Mouse (Mus musculus) CH12.LX (cell line): ENCODE data around the gene Calhm2.

ENCODE experiments used
- CTCF ChIP-seq, 2 experiments: IDR thresholded peaks in 1 of 2; conservative IDR thresholded peaks in 1 of 2; 2 replicates each; pipeline ENCODE4 v1.5.1; 2011 to 2012; ENCODE audit warnings: low read depth in 2 of 2, low read length in 2 of 2, improper control_type of control experiment in 1 of 2, inconsistent platforms in 1 of 2, mild to moderate bottlenecking in 1 of 2, moderate library complexity in 1 of 2
- KAT2A ChIP-seq: IDR thresholded peaks from 2 replicates; pipeline ENCODE4 v1.6.1; 2012; ENCODE audit warnings: low read length, improper control_type of control experiment, inconsistent platforms; ENCODE audit not compliant: insufficient replicate concordance
- MXI1 ChIP-seq: IDR thresholded peaks from 2 replicates; pipeline ENCODE4 v1.6.1; 2011; ENCODE audit warnings: mild to moderate bottlenecking, low read depth, low read length, improper control_type of control experiment
- NELFE ChIP-seq: IDR thresholded peaks from 2 replicates; pipeline ENCODE4 v1.6.1; 2011; ENCODE audit warnings: low read depth, low read length, improper control_type of control experiment
- POLR2A ChIP-seq: IDR thresholded peaks from 2 replicates; pipeline ENCODE4 v1.6.1; 2011; ENCODE audit warnings: low read depth, mild to moderate bottlenecking, improper control_type of control experiment, low read length
- POLR2AphosphoS2 ChIP-seq: IDR thresholded peaks from 2 replicates; pipeline ENCODE4 v1.6.1; 2011; ENCODE audit warnings: low read depth, low read length, improper control_type of control experiment
- SMC3 ChIP-seq: IDR thresholded peaks from 2 replicates; pipeline ENCODE4 v1.6.1; 2011; ENCODE audit warnings: low read depth, low read length, improper control_type of control experiment
- ZC3H11A ChIP-seq: IDR thresholded peaks from 2 replicates; pipeline ENCODE4 v1.6.1; 2012; ENCODE audit warnings: low read depth, mild to moderate bottlenecking, inconsistent platforms, low read length, improper control_type of control experiment

- TF ChIP-seq KAT2A: no peak
- no peak for TF ChIP-seq MXI1
- TF ChIP-seq NELFE: 0 out of 2 replicates have a peak, but pooled peaks have one; percentile 15
- no peak for TF ChIP-seq POLR2AphosphoS2
- TF ChIP-seq CTCF (conservative IDR thresholded peaks at IDR 0.05 in 1 of 2, IDR thresholded peaks at IDR 0.05 in 1 of 2; ENCODE audit: low read depth in 2 of 2, low read length in 2 of 2): peak; percentile 94 to 96
- peak; percentile 21; the same call in 1 of the 2 replicates for TF ChIP-seq ZC3H11A
- no peak for TF ChIP-seq POLR2A
- peak; percentile 82 for TF ChIP-seq SMC3
Observed at GRCm38 (mm10) chr19:47168223-47168622, 30.1 kb upstream of the Calhm2 start.
